In the genomic region with DNA sequence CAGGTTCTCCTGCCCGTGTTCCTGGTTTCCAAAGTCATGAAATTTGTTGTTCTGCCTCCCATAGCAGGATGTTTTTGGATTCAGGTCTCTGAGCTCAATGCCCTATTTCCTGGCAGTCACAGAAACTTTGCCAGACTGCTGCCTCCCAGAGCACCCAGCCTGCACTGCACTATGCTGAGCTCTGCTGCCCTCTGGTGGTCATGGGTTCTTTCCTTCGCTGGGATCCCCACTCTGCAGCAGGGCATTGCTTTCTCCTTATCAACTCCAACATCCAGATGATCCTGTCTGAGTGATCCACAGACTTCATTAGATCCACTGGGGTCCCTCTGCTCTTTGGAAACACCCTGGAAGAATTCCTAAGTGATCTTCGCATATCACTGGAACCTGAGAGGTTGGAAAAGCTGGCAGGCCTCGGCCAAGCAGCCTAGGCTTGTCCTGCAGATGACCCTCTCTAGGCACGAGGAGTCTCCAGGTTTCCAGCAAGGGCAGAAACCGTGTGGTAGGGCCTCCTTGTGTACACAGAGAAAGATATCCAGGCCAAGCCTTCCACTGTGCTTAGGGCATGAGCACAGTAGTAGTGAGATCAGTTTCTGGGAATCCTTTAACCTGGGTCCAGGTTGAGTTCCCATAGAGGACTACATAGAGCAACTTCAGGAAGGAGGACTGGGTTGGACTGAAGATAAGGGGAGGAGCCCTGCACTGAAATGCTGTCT, we compare ENCODE assay signal across 7 mouse cellular contexts.
DNase-seq lines count a peak whose midpoint lies in the region; ATAC-seq and TF ChIP-seq lines count a peak whose summit lies in the region.
"Not testable (repeated sequence)": the region's sequence is repeated elsewhere in the genome, so short reads cannot be mapped to it uniquely, and the experiment has no call there.

No protein-coding gene starts in this region.

- not testable (repeated sequence) for H3K9me3 ChIP-seq in embryonic facial prominence, embryonic 13.5 days; hindbrain, embryonic 11.5 days (ENCODE audit: control insufficient read depth, low read length); intestine, postnatal 0 days (ENCODE audit: control insufficient read depth); liver, embryonic 12.5 days (replicated peaks); neural tube, embryonic 13.5 days

- not testable (repeated sequence) for H3K27me3 ChIP-seq in embryonic facial prominence, embryonic 13.5 days; hindbrain, embryonic 11.5 days (ENCODE audit: control insufficient read depth, insufficient read depth, low read length); intestine, postnatal 0 days (replicated peaks; ENCODE audit: control insufficient read depth, insufficient read depth, low read length); liver, embryonic 12.5 days (replicated peaks); neural tube, embryonic 13.5 days

- DNase-seq in hindbrain, embryonic 11.5 days (ENCODE audit: low spot score), result not testable (repeated sequence)

- H3K36me3 ChIP-seq in embryonic facial prominence, embryonic 13.5 days; hindbrain, embryonic 11.5 days (ENCODE audit: control insufficient read depth, insufficient read depth, low read length); intestine, postnatal 0 days (ENCODE audit: control insufficient read depth, insufficient read depth); liver, embryonic 12.5 days; neural tube, embryonic 13.5 days: not testable (repeated sequence)

- not testable (repeated sequence) for H3K9ac ChIP-seq in embryonic facial prominence, embryonic 13.5 days; hindbrain, embryonic 11.5 days (ENCODE audit: low read depth, low read length); intestine, postnatal 0 days (ENCODE audit: low read depth, low read length); liver, embryonic 12.5 days; neural tube, embryonic 13.5 days

- not testable (repeated sequence) for H3K4me2 ChIP-seq in embryonic facial prominence, embryonic 13.5 days; hindbrain, embryonic 11.5 days (replicated peaks; ENCODE audit: low read depth, low read length); intestine, postnatal 0 days (replicated peaks; ENCODE audit: low read depth); liver, embryonic 12.5 days; neural tube, embryonic 13.5 days

- 39% methylated on average over 3 of the region's 6 CpGs for WGBS in embryonic facial prominence, embryonic 13.5 days
- WGBS in hindbrain, embryonic 11.5 days, result 38% methylated on average over 3 of the region's 6 CpGs
- WGBS in intestine, postnatal 0 days, result 38% methylated on average over 3 of the region's 6 CpGs
- 21% methylated on average over 4 of the region's 6 CpGs for WGBS in liver, embryonic 12.5 days (ENCODE audit: insufficient replicate concordance)
- WGBS in neural tube, embryonic 13.5 days, result 39% methylated on average over 3 of the region's 6 CpGs

- ATAC-seq in embryonic facial prominence, embryonic 13.5 days (ENCODE audit: insufficient number of reproducible peaks, insufficient read depth, low FRiP score, low TSS enrichment, low read depth), result peak; percentile 59; the same call in 1 of the 2 replicates
- peak; percentile 74 for ATAC-seq in frontal cortex, adult (ENCODE audit: low TSS enrichment)
- peak; percentile 56; the same call in 1 of the 2 replicates for ATAC-seq in hindbrain, embryonic 11.5 days (ENCODE audit: low FRiP score)
- peak; percentile 53; the same call in 1 of the 2 replicates for ATAC-seq in intestine, postnatal 0 days
- ATAC-seq in liver, embryonic 12.5 days, result peak; percentile 70
- ATAC-seq in megakaryocyte progenitor cell, adult 5-6 weeks (replicated peaks; ENCODE audit: poor library complexity), result peak; percentile 93
- peak; percentile 59; the same call in 1 of the 2 replicates for ATAC-seq in neural tube, embryonic 13.5 days (ENCODE audit: low read depth)

- not testable (repeated sequence) for H3K4me1 ChIP-seq in embryonic facial prominence, embryonic 13.5 days; hindbrain, embryonic 11.5 days (replicated peaks; ENCODE audit: control insufficient read depth, insufficient read depth, low read length); intestine, postnatal 0 days (replicated peaks; ENCODE audit: control insufficient read depth, insufficient read depth, low read length); liver, embryonic 12.5 days; neural tube, embryonic 13.5 days (replicated peaks)

- H3K4me3 ChIP-seq in embryonic facial prominence, embryonic 13.5 days; hindbrain, embryonic 11.5 days (ENCODE audit: low read depth, low read length); intestine, postnatal 0 days (ENCODE audit: low read depth, low read length); liver, embryonic 12.5 days; neural tube, embryonic 13.5 days: not testable (repeated sequence)

- TF ChIP-seq CTCF in intestine, postnatal 0 days (IDR thresholded peaks at IDR 0.05; ENCODE audit: low read depth), result peak; percentile 36

- H3K27ac ChIP-seq in embryonic facial prominence, embryonic 13.5 days; hindbrain, embryonic 11.5 days (ENCODE audit: low read depth, low read length); intestine, postnatal 0 days (ENCODE audit: low read depth, low read length); liver, embryonic 12.5 days; neural tube, embryonic 13.5 days (replicated peaks): not testable (repeated sequence)
